Mouse (Mus musculus) liver, embryonic 11.5 days (tissue): ENCODE results near the gene Reps1. TPM values are rescaled to one million over a fixed set of nuclear protein-coding genes. Genes with fewer than 3 reads are reported as not detected.

Experiments
- ATAC-seq: fragments of 200-750 bp; cut with Nextera tagmentation; replicated peaks from 2 replicates; pipeline ENCODE4 v1.8.0; 2017; ENCODE audit warnings: moderate number of reproducible peaks, mild to moderate bottlenecking, moderate TSS enrichment, moderate library complexity; ENCODE audit not compliant: low FRiP score
- DNase-seq: peaks from one replicate; pipeline ENCODE4 v3.0.0-alpha.2; 2017; ENCODE audit warnings: low spot score
- H3K27ac ChIP-seq: fragments of 300-500 bp; sonication (generic); 2 replicates; pipeline ENCODE4 v1.5.1; 2014; ENCODE audit warnings: mild to moderate bottlenecking, low read depth, low read length, control low read depth
- H3K27me3 ChIP-seq: fragments of 300-500 bp; sonication (generic); replicated peaks from 2 replicates; pipeline ENCODE4 v1.6.1; 2014; ENCODE audit warnings: low read length, mixed read lengths; ENCODE audit not compliant: control insufficient read depth, insufficient read depth
- H3K36me3 ChIP-seq: fragments of 300-500 bp; sonication (generic); 2 replicates; pipeline ENCODE4 v1.6.1; 2014; ENCODE audit warnings: mild to moderate bottlenecking, low read length, moderate library complexity, mixed read lengths; ENCODE audit not compliant: control insufficient read depth, insufficient read depth
- H3K4me1 ChIP-seq: fragments of 300-500 bp; sonication (generic); replicated peaks from 2 replicates; pipeline ENCODE4 v1.6.1; 2014; ENCODE audit warnings: low read length, mixed read lengths; ENCODE audit not compliant: control insufficient read depth, insufficient read depth
- H3K4me2 ChIP-seq: fragments of 300-500 bp; sonication (generic); 2 replicates; pipeline ENCODE4 v1.6.1; 2014; ENCODE audit warnings: mild to moderate bottlenecking, control low read depth, moderate library complexity
- H3K4me3 ChIP-seq: fragments of 300-500 bp; sonication (generic); 2 replicates; pipeline ENCODE4 v1.5.1; 2014; ENCODE audit warnings: low read depth, low read length, control low read depth
- H3K9ac ChIP-seq: fragments of 300-500 bp; sonication (generic); 2 replicates; pipeline ENCODE4 v1.6.1; 2014; ENCODE audit warnings: low read depth, low read length, control low read depth
- H3K9me3 ChIP-seq: fragments of 300-500 bp; sonication (generic); 2 replicates; pipeline ENCODE4 v1.6.1; 2016; ENCODE audit warnings: low read length, inconsistent platforms, mixed read lengths; ENCODE audit not compliant: control insufficient read depth
- WGBS: fragments of 180-500 bp; shearing (Covaris S2); extraction: QIAGEN DNeasy Blood & Tissue Kit; methylation state at CpG from one replicate; pipeline ENCODE4 v1.1.7; 2014; 5-methylcytosine and 5-hydroxymethylcytosine counted together
- polyA plus RNA-seq: library from polyadenylated mRNA; unstranded; fragments of >200 nt; fragmentation: Nextera tagmentation; extraction: Ambion mirVana; gene quantifications from 2 replicates; pipeline ENCODE4 v1.2.1, GENCODE M21; 2014

The Reps1 gene
- polyA plus RNA-seq, 1 experiment from 2014 or later, result 17.8 TPM

GRCm38 (mm10) chr10:18056391-18056745, 707 bp downstream of the Reps1 start:
- Histone ChIP-seq H3K9ac (peak overlapping the region; percentile 82), H3K36me3 (no peaks in the 10 kb centered on the region), H3K4me1 (peaks cover 11% of the 10 kb centered on the region), H3K27ac (peak overlapping the region; percentile 83; the same call in 1 of the 2 replicates), H3K27me3 (no peaks in the 10 kb centered on the region), H3K9me3 (no peaks in the 10 kb centered on the region), H3K4me3 (peak overlapping the region; percentile 87), H3K4me2 (peak overlapping the region; percentile 82)
- no peak for ATAC-seq
- WGBS, result 3% methylated on average over 8 of the region's 8 CpGs
- DNase-seq, result no peak

GRCm38 (mm10) chr10:18058681-18059338, 3.1 kb downstream of the Reps1 start:
- peaks cover 11% of the 10 kb centered on the region for H3K4me1 ChIP-seq
- 86% methylated on average over 9 of the region's 9 CpGs for WGBS
- no peak overlapping the region for H3K4me2 ChIP-seq
- no peak overlapping the region for H3K9ac ChIP-seq
- H3K36me3 ChIP-seq, result no peaks in the 10 kb centered on the region
- H3K9me3 ChIP-seq, result no peaks in the 10 kb centered on the region
- DNase-seq (no peak), ATAC-seq (no peak)
- H3K27me3 ChIP-seq, result no peaks in the 10 kb centered on the region
- no peak overlapping the region for H3K4me3 ChIP-seq
- no peak overlapping the region for H3K27ac ChIP-seq

DNA sequence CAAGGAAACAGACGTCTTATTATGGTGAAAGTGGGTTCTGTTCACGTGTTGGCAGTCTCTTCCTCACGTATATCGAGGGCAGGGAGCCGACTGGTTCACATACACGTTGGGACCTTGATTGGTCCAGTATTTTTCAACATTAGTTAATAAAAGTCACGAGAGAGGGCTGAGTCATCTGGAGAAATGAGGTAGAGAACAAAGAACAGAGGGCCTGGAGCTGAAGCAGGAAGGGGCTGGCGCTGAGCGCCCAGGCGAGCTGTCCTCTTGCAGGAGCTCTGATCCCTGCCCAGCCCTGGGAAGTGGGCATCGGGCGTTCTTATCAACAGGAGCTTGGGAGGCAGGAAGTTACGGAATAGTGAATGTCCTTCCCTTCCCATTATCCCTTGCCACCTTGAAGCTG, 4.1 kb downstream of the Reps1 start:
- Histone ChIP-seq H3K9me3 (no peaks in the 10 kb centered on the region), H3K4me1 (peaks cover 11% of the 10 kb centered on the region), H3K9ac (no peak overlapping the region), H3K4me2 (no peak overlapping the region), H3K36me3 (no peaks in the 10 kb centered on the region), H3K27ac (no peak overlapping the region), H3K4me3 (no peak overlapping the region), H3K27me3 (no peaks in the 10 kb centered on the region)
- ATAC-seq (no peak), DNase-seq (no peak)
- 74% methylated on average over 13 of the region's 13 CpGs for WGBS

DNA sequence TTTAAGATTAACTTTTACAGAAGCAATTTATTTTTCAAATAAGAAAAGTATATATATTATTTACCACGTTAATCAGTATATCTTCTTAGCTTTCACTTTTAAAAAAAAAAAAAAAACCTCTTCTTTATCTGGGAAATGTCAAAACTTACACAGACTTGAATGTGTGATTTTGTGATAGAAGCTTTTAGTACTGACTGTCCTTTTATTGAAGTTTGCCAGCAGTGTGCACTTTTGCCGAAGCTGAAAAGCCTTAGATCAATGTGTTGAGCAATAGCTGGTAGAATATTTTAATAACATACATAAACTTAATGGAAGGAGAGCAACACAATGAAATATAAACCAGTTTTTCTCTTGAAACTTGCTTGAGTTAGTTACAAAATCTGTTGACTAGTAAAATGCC, 5.1 kb downstream of the Reps1 start:
- Histone ChIP-seq H3K4me2 (no peak overlapping the region), H3K9me3 (no peaks in the 10 kb centered on the region), H3K4me1 (peaks cover 11% of the 10 kb centered on the region), H3K9ac (no peak overlapping the region), H3K4me3 (no peak overlapping the region), H3K27me3 (no peaks in the 10 kb centered on the region), H3K27ac (no peak overlapping the region), H3K36me3 (no peaks in the 10 kb centered on the region)
- 76% methylated on average over 2 of the region's 2 CpGs for whole genome bisulfite sequencing
- DNase-seq (no peak), ATAC-seq (no peak)

DNA sequence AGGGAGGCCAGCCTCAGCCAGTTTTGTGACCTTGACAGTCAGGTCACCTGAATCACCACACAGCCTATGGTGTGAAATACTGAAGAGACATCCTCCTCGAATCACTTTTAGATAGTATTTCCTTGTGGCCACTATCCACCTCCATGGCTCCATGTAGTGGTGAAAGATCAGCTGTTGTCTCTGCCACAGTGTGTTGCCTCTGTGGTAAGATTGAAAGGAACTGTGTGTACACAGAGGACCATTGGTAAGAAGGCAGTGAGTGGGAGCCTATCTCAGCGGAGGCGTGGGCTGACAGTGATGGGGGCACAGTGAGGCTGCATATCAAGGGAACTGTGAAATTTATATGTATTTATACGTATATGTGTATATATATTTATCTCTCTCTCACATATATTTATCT, 5.9 kb downstream of the Reps1 start:
- no peak overlapping the region for H3K4me3 ChIP-seq
- DNase-seq (no peak), ATAC-seq (no peak)
- no peak overlapping the region for H3K4me2 ChIP-seq
- 86% methylated on average over 4 of the region's 4 CpGs for WGBS
- H3K27ac ChIP-seq, result no peak overlapping the region
- no peaks in the 10 kb centered on the region for H3K27me3 ChIP-seq
- no peak overlapping the region for H3K9ac ChIP-seq
- peaks cover 10% of the 10 kb centered on the region for H3K4me1 ChIP-seq
- H3K36me3 ChIP-seq, result no peaks in the 10 kb centered on the region
- H3K9me3 ChIP-seq, result no peaks in the 10 kb centered on the region

GRCm38 (mm10) chr10:18064606-18065228, 9.1 kb downstream of the Reps1 start:
- Histone ChIP-seq H3K9me3 (no peaks in the 10 kb centered on the region), H3K4me1 (peaks cover 18% of the 10 kb centered on the region), H3K4me3 (no peak overlapping the region), H3K4me2 (no peak overlapping the region), H3K27me3 (no peaks in the 10 kb centered on the region), H3K36me3 (no peaks in the 10 kb centered on the region), H3K27ac (no peak overlapping the region), H3K9ac (no peak overlapping the region)
- DNase-seq, result no peak
- 90% methylated on average over 7 of the region's 7 CpGs for WGBS
- no peak for ATAC-seq

GRCm38 (mm10) chr10:18066031-18066439, 10.4 kb downstream of the Reps1 start:
- Histone ChIP-seq H3K4me1 (peaks cover 18% of the 10 kb centered on the region), H3K27me3 (no peaks in the 10 kb centered on the region), H3K9me3 (no peaks in the 10 kb centered on the region), H3K27ac (no peak overlapping the region), H3K9ac (no peak overlapping the region), H3K36me3 (no peaks in the 10 kb centered on the region), H3K4me2 (no peak overlapping the region), H3K4me3 (no peak overlapping the region)
- DNase-seq (no peak), ATAC-seq (no peak)
- 82% methylated on average over 10 of the region's 10 CpGs for WGBS

- Histone ChIP-seq H3K4me3 (no peak overlapping the region), H3K9me3 (no peaks in the 10 kb centered on the region), H3K4me1 (peaks cover 18% of the 10 kb centered on the region), H3K27me3 (no peaks in the 10 kb centered on the region), H3K36me3 (no peaks in the 10 kb centered on the region), H3K27ac (no peak overlapping the region; the same call in 1 of the 2 replicates), H3K9ac (no peak overlapping the region), H3K4me2 (no peak overlapping the region)
- ATAC-seq (0 out of 2 replicates have a peak, but pooled peaks have one; percentile 26), DNase-seq (no peak)
- WGBS, result 71% methylated on average over 10 of the region's 10 CpGs
These were observed 12.2 kb downstream of the Reps1 start for GRCm38 (mm10) chr10:18067761-18068446.
